Mouse (Mus musculus) liver, adult 2 months (tissue): Measurements from ENCODE around the gene Smoc1. TPM values are rescaled to one million over a fixed set of nuclear protein-coding genes. Genes with fewer than 3 reads are reported as not detected.

Experiments
- DNase-seq: peaks from one replicate; pipeline ENCODE4 v3.0.0-alpha.2; 2011; ENCODE audit warnings: low read depth, low spot score; ENCODE audit errors: extremely low read depth
- H3K27ac ChIP-seq: fragments of 200-500 bp; replicated peaks from 2 replicates; pipeline ENCODE4 v1.5.1; 2012; ENCODE audit warnings: low read depth, mild to moderate bottlenecking, control low read depth, inconsistent platforms, low read length; ENCODE audit not compliant: insufficient read depth
- H3K27me3 ChIP-seq: fragments of 200-500 bp; 2 replicates; pipeline ENCODE4 v1.6.1; 2012; ENCODE audit warnings: mild to moderate bottlenecking, moderate library complexity, low read length, inconsistent platforms; ENCODE audit not compliant: control insufficient read depth, insufficient read depth
- H3K36me3 ChIP-seq: fragments of 200-500 bp; 2 replicates; pipeline ENCODE4 v1.6.1; 2012; ENCODE audit warnings: low read length, inconsistent platforms; ENCODE audit not compliant: control insufficient read depth, insufficient read depth
- H3K4me1 ChIP-seq: fragments of 200-500 bp; 2 replicates; pipeline ENCODE4 v1.6.1; 2011; ENCODE audit warnings: low read length; ENCODE audit not compliant: control insufficient read depth, insufficient read depth
- H3K4me3 ChIP-seq: fragments of 200-500 bp; 2 replicates; pipeline ENCODE4 v1.5.1; 2011; ENCODE audit warnings: low read depth, mild to moderate bottlenecking, control low read depth, low read length, moderate library complexity; ENCODE audit not compliant: insufficient read depth
- H3K79me2 ChIP-seq: fragments of 200-500 bp; 2 replicates; pipeline ENCODE4 v1.6.1; 2012; ENCODE audit warnings: inconsistent platforms, mild to moderate bottlenecking, low read length, moderate library complexity; ENCODE audit not compliant: control insufficient read depth, insufficient read depth
- H3K9ac ChIP-seq: fragments of 200-500 bp; 2 replicates; pipeline ENCODE4 v1.6.1; 2012; ENCODE audit warnings: low read depth, mild to moderate bottlenecking, control low read depth, inconsistent platforms, low read length
- CTCF ChIP-seq: fragments of 200-500 bp; IDR thresholded peaks from 2 replicates; pipeline ENCODE4 v1.5.1; 2011; ENCODE audit warnings: low read depth, low read length, control low read depth
- POLR2A ChIP-seq: fragments of 200-500 bp; IDR thresholded peaks from 2 replicates; pipeline ENCODE4 v1.6.1; 2011; ENCODE audit warnings: low read length, control low read depth; ENCODE audit not compliant: insufficient read depth; ENCODE audit errors: extremely low read depth
- WGBS: fragments of 180-500 bp; shearing (Covaris S2); methylation state at CpG from one replicate; pipeline ENCODE4 v1.1.7; 2018; 5-methylcytosine and 5-hydroxymethylcytosine counted together
- polyA plus RNA-seq: library from polyadenylated mRNA; depleted of rRNA; stranded (reverse); fragments of >200 nt; gene quantifications from 2 replicates; pipeline ENCODE4 v1.2.3, GENCODE M21; 2012
- total RNA-seq: library from RNA; depleted of rRNA; stranded (reverse); fragments of >200 nt; gene quantifications from 2 replicates; pipeline ENCODE4 v1.2.3, GENCODE M21; 2014

The Smoc1 gene
- total and polyA plus RNA-seq, 2 experiments = 28.3 to 50.7 TPM

DNA sequence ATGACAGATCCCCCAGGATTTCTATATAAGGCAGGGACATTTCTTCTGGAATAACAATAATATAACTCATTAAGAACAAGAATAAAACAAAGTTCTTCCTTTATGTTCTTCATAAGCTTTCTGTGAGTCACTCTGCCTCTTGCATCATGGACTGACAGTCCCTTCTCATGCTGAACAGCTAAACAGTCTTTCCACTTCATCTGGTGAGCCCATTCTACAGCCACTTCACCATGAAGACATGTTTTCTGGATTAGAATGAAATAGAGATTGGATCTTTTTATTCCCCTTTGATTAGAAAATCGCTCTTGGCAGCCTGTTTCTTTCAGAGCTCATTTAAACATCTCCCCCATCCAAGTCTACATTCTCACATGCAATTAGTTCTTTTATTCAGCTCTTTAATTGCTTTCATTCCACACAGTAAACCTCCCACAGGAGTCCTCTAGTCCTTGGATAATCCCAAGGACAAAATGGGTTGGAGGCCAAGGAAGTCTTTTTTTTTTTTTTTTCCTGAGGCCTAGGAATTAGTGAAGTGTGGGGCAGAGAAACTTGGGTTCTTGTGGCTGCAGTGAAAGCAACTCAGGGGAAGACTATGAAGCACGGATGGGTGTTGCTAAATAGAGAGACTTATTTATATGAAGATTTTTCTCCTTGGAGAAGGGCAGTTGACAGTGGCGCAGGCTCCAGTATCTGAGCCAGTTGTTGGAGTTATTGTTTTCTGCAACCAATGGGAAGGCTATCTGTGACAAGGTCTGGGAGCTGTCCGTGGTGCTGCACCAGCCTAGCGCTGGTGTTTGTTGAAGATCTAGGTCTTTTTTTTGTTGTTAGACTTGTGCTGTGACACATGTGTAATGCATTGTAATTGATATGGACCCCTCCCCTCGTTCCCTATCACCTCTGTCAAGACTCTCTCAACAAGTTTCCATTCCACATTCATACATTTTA is 179.3 kb downstream of the Smoc1 start:
- Histone ChIP-seq H3K27me3 (no peaks in the 10 kb centered on the region), H3K9ac (no peak overlapping the region), H3K4me3 (no peak overlapping the region), H3K4me1 (no peaks in the 10 kb centered on the region), H3K36me3 (no peaks in the 10 kb centered on the region), H3K27ac (no peak overlapping the region), H3K79me2 (no peaks in the 10 kb centered on the region)
- WGBS = 23% methylated on average over 6 of the region's 6 CpGs
- TF ChIP-seq POLR2A (no peak), CTCF (no peak)
- DNase-seq = no peak

DNA sequence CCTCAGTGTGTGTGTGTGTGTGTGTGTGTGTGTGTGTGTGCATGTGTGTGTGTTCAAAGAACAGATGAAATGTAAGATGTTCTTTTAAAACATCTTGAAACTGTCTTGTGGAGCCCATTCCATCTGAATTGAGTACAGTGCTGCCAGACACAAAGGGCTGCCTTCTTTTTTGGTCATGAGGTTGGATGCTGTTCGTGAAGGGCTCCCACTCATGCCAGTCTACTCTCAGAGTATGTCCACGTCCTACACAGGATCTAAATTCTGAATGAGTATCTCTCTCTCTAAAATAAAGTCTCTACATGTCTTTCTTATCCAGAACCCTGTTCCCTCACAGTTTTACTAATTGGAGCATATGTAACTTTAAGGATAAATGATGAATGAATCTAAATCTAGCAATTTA is 182.0 kb downstream of the Smoc1 start:
- WGBS = 53% methylated on average over 2 of the region's 2 CpGs
- Histone ChIP-seq H3K27me3 (no peaks in the 10 kb centered on the region), H3K27ac (no peak overlapping the region), H3K4me3 (no peak overlapping the region), H3K79me2 (no peaks in the 10 kb centered on the region), H3K36me3 (no peaks in the 10 kb centered on the region), H3K4me1 (no peaks in the 10 kb centered on the region), H3K9ac (no peak overlapping the region)
- DNase-seq = no peak
- no peak for TF ChIP-seq CTCF
- no peak for TF ChIP-seq POLR2A

DNA sequence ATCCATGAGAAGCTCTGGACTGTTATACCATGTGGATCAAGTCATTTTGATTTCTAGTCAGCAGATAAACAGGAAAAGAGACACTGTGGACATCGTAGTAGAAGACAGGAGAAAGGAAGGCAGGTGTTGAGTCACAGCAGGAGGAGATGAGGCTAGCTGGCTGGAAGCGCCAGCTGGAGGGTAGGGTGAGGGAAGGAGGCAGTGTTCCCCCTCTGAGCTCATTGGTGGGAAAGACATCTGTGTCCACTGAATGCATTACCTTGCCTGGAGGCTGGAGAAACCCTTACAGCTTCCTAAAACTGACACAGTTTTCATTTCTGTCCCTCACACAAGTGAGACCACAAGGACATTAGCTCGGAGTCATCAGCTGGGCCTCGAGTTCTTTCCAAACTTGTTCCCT is 192.7 kb downstream of the Smoc1 start:
- Histone ChIP-seq H3K36me3 (no peaks in the 10 kb centered on the region), H3K27me3 (no peaks in the 10 kb centered on the region), H3K9ac (no peak overlapping the region), H3K27ac (no peak overlapping the region), H3K4me3 (no peak overlapping the region), H3K79me2 (no peaks in the 10 kb centered on the region), H3K4me1 (no peaks in the 10 kb centered on the region)
- 66% methylated on average over 4 of the region's 4 CpGs for WGBS
- no peak for DNase-seq
- TF ChIP-seq CTCF (no peak), POLR2A (no peak)

DNA sequence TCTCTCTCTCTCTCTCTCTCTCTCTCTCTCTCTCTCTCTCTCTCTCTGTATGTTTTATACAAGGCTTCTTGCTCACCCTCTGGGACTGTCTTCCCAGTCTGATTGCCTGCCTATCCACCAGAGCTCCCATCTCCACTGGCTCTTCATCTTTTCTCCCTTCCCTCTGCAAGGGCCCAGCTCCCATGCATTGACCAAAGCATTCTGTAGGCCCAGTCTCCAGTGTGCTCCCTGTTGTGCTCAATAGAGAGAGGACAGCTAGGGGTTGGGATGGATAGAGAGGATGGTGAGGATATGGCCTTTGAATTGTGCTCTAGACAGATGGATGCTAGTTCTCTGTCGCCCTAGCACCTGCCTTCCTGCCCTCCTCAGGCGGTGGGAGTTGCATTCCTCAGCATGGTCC is 196.7 kb downstream of the Smoc1 start:
- no peaks in the 10 kb centered on the region for H3K4me1 ChIP-seq
- no peak for TF ChIP-seq POLR2A
- no peak for TF ChIP-seq CTCF
- no peak overlapping the region for H3K27ac ChIP-seq
- no peak for DNase-seq
- WGBS = 94% methylated on average over 2 of the region's 2 CpGs
- H3K36me3 ChIP-seq = no peaks in the 10 kb centered on the region
- no peaks in the 10 kb centered on the region for H3K79me2 ChIP-seq
- H3K9ac ChIP-seq = no peak overlapping the region
- no peaks in the 10 kb centered on the region for H3K27me3 ChIP-seq
- no peak overlapping the region for H3K4me3 ChIP-seq

DNA sequence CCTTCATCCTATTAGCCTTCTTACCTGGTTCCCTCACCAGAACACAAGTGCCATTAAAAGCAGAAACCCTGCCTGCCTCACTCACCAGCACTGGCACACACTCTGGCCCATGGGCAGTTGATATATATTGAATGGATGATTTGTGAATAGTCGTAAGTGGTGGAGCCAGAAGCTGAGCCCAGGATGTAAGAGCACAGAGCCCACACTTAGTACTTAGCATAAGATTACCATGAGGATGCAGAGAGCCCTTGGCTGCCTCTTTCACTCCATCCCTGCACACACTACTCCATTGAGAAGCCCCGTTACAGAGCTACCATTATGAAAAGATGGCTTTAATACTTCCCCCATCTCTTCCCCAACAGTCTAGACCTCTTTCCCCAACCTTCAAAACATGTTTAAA is 198.2 kb downstream of the Smoc1 start:
- H3K79me2 ChIP-seq = no peaks in the 10 kb centered on the region
- TF ChIP-seq CTCF (no peak), POLR2A (no peak)
- H3K27me3 ChIP-seq = no peaks in the 10 kb centered on the region
- no peaks in the 10 kb centered on the region for H3K36me3 ChIP-seq
- no peak overlapping the region for H3K27ac ChIP-seq
- H3K4me1 ChIP-seq = no peaks in the 10 kb centered on the region
- no peak overlapping the region for H3K4me3 ChIP-seq
- H3K9ac ChIP-seq = no peak overlapping the region
- WGBS = 81% methylated on average over 2 of the region's 2 CpGs
- no peak for DNase-seq

DNA sequence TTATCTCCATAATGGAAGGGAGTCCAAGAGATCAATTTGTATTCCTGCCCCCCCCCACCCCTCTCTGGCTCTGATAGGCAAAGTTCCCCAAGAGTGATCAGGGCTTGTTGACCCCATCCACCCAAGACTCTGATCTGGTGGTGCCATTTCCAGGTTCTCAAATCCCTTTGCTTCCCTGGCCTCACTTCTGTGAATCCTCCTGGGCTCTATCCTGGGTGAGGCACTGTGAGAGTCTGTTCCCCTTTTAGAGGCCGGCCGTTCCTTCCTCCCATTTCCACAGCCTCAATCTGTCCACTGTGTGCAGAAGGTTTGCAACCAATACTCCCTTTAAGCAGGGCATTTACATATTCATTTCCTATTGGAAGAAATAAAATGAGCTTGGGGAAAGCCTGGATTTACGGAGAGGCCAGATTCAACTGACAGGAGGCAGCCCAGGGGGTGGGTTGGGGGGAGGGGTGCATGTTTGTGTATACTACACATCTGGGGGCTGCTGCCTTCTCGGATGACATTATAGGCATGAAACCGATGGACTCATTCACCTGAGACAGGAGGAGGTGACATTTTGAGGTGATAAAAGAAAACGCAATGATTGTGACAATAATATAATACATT is 199.5 kb downstream of the Smoc1 start:
- 55% methylated on average over 6 of the region's 6 CpGs for WGBS
- no peak overlapping the region for H3K4me3 ChIP-seq
- H3K27ac ChIP-seq = no peak overlapping the region
- H3K36me3 ChIP-seq = no peaks in the 10 kb centered on the region
- no peak for DNase-seq
- TF ChIP-seq POLR2A (no peak), CTCF (no peak)
- H3K27me3 ChIP-seq = no peaks in the 10 kb centered on the region
- no peaks in the 10 kb centered on the region for H3K79me2 ChIP-seq
- no peaks in the 10 kb centered on the region for H3K4me1 ChIP-seq
- H3K9ac ChIP-seq = no peak overlapping the region
